Mouse (Mus musculus) embryonic facial prominence, embryonic 13.5 days (tissue): ENCODE data around the gene Klhl36. TPM values are rescaled to one million over a fixed set of nuclear protein-coding genes. Genes with fewer than 3 reads are reported as not detected.

Experiments used
- ATAC-seq: fragments of 200-750 bp; cut with Nextera tagmentation; 2 replicates; pipeline ENCODE4 v1.8.0; 2017; ENCODE audit warnings: low read depth; ENCODE audit not compliant: insufficient number of reproducible peaks, insufficient read depth, low FRiP score, low TSS enrichment
- H3K27ac ChIP-seq: fragments of 300-500 bp; sonication (generic); 2 replicates; pipeline ENCODE4 v1.5.1; 2015; ENCODE audit warnings: moderate library complexity, mild to moderate bottlenecking, inconsistent platforms
- H3K27me3 ChIP-seq: fragments of 300-500 bp; sonication (generic); 2 replicates; pipeline ENCODE4 v1.6.1; 2015; ENCODE audit warnings: mild to moderate bottlenecking, inconsistent platforms
- H3K36me3 ChIP-seq: fragments of 300-500 bp; sonication (generic); 2 replicates; pipeline ENCODE4 v1.6.1; 2015; ENCODE audit warnings: mild to moderate bottlenecking, inconsistent platforms
- H3K4me1 ChIP-seq: fragments of 300-500 bp; sonication (generic); 2 replicates; pipeline ENCODE4 v1.6.1; 2015; ENCODE audit warnings: inconsistent platforms
- H3K4me2 ChIP-seq: fragments of 300-500 bp; sonication (generic); 2 replicates; pipeline ENCODE4 v1.6.1; 2015; ENCODE audit warnings: moderate library complexity, mild to moderate bottlenecking, inconsistent platforms
- H3K4me3 ChIP-seq: fragments of 300-500 bp; sonication (generic); 2 replicates; pipeline ENCODE4 v1.5.1; 2015; ENCODE audit warnings: mild to moderate bottlenecking, inconsistent platforms
- H3K9ac ChIP-seq: fragments of 300-500 bp; sonication (generic); 2 replicates; pipeline ENCODE4 v1.6.1; 2015; ENCODE audit warnings: mild to moderate bottlenecking, inconsistent platforms
- H3K9me3 ChIP-seq: fragments of 300-500 bp; sonication (generic); 2 replicates; pipeline ENCODE4 v1.6.1; 2016; ENCODE audit warnings: inconsistent platforms
- WGBS: fragments of 180-500 bp; shearing (Covaris S2); methylation state at CpG from one replicate; pipeline ENCODE4 v1.1.7; 2015; ENCODE audit warnings: mixed read lengths; 5-methylcytosine and 5-hydroxymethylcytosine counted together
- polyA plus RNA-seq: library from polyadenylated mRNA; unstranded; fragments of >200 nt; fragmentation: Nextera tagmentation; extraction: Ambion mirVana; gene quantifications from 2 replicates; pipeline ENCODE4 v1.2.1, GENCODE M21; 2015

Gene Klhl36
- polyA plus RNA-seq, 1 experiment from 2014 or later: 8.4 TPM

DNA sequence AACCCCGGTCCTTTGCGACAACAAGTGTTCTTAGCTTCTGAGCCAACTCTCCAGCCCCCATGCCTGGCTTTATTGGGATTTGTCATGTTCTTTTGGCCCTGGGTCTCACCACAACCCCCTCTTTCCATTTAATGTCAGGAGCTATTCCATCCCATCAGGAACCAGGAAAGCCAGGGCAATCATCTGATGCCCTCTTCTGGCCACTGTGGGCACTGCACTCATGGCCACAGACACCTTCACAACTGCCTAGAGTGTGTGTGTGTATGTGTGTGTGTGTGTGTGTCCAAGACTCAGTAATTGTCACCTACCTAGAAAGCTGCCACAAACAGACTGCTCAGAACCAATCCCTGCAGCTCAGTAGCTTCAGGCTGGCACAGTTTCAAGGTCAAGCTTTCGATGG, 25.1 kb downstream of the Klhl36 start:
- Histone ChIP-seq H3K9me3 (no peaks in the 10 kb centered on the region), H3K4me1 (peaks cover 6% of the 10 kb centered on the region; the same call in 1 of the 2 replicates), H3K4me2 (no peak overlapping the region), H3K4me3 (no peak overlapping the region), H3K36me3 (no peaks in the 10 kb centered on the region), H3K27ac (no peak overlapping the region), H3K27me3 (peaks cover 17% of the 10 kb centered on the region), H3K9ac (no peak overlapping the region)
- WGBS: 95% methylated on average over 3 of the region's 3 CpGs
- no peak for ATAC-seq

DNA sequence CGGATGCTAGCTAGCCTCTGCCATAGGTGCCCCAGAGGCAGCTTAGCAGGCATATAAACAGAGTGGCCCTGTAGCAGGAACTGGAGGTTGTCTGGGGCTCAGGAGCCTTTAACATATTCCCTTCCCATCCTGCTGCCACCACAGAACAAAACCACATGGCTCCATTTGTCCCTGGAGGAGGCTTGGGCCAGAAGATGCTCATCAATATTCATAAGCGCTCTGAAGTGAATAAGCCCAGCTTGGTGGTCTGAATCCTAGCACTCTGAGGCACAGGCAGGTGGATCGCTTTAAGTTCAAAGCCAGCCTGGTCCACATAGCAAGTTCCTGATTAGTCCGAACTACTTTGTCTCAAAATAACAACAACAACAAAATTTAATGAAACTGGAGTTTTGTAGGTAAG, 25.9 kb downstream of the Klhl36 start:
- ATAC-seq: no peak
- Histone ChIP-seq H3K27ac (no peak overlapping the region), H3K36me3 (no peaks in the 10 kb centered on the region), H3K4me1 (peaks cover 6% of the 10 kb centered on the region; the same call in 1 of the 2 replicates), H3K9ac (no peak overlapping the region), H3K27me3 (peaks cover 16% of the 10 kb centered on the region), H3K4me2 (no peak overlapping the region), H3K4me3 (no peak overlapping the region), H3K9me3 (no peaks in the 10 kb centered on the region)
- 57% methylated on average over 4 of the region's 4 CpGs for WGBS

DNA sequence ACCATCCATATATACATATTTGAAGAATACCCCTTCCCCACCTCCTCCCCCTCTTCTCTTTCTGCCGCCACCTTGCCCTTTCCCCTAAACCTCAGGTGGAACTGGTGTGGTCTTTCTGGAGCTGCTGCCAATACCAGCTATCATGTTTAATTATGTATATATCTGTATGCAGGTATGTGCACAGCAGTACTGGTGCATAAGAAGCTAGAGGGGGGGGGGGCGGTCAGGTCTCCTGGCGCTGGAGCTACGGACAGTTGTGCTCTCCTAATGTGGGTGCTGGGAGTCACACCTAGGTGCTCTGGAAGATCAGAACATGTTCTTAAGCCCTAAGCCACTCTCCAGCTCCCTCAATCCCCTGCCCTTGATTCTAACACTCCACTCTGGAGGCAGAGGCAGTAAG, 35.0 kb downstream of the Klhl36 start:
- Histone ChIP-seq H3K36me3 (no peaks in the 10 kb centered on the region), H3K4me3 (no peak overlapping the region), H3K27ac (no peak overlapping the region), H3K4me1 (peaks cover 4% of the 10 kb centered on the region; the same call in 1 of the 2 replicates), H3K9ac (no peak overlapping the region), H3K27me3 (peaks cover 29% of the 10 kb centered on the region), H3K9me3 (no peaks in the 10 kb centered on the region), H3K4me2 (no peak overlapping the region)
- no peak for ATAC-seq
- 79% methylated on average over 4 of the region's 4 CpGs for WGBS

DNA sequence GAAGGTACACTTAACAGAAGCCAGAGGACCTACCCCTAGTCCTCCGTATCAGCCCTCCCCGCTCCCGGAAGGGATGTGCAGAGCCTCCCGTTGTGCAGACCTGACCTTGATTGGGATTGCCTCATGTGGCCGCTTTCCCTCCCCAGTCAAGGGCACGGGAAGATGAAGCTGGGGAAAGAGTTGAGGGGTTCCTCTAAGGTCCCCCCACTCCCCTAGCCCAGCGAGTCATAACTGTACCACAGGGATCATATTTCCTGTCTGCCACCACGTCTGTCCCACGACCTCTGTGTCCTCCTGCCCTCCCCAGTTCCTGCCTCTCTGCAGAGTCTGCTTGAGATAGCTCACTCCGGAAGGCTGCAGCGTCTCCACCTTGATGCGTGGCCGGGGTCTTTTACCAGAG, 35.9 kb downstream of the Klhl36 start:
- no peaks in the 10 kb centered on the region for H3K9me3 ChIP-seq
- no peak overlapping the region for H3K4me3 ChIP-seq
- H3K4me1 ChIP-seq: peaks cover 4% of the 10 kb centered on the region; the same call in 1 of the 2 replicates
- H3K9ac ChIP-seq: no peak overlapping the region
- H3K36me3 ChIP-seq: no peaks in the 10 kb centered on the region
- peaks cover 29% of the 10 kb centered on the region for H3K27me3 ChIP-seq
- no peak overlapping the region for H3K4me2 ChIP-seq
- 20% methylated on average over 13 of the region's 13 CpGs for WGBS
- no peak overlapping the region for H3K27ac ChIP-seq
- no peak for ATAC-seq

DNA sequence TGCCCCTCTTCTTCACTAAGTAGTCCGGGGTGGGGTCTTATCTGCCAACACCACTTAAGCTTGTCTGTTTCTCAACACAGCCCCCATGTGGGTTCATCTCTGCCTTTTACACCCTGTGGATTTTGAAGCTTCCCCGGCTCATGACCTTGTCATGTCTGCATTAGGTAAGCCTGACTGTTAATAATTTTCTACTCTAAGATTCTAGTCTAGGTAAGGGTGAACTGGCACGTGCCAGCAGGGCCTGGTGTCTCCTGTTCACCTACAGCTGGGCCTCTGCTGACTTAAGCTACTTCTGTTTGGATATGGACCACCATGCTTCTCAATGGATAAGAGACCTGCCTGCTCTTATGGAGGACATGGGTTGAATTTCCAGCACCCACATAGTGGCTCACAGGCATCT, 39.3 kb downstream of the Klhl36 start:
- Histone ChIP-seq H3K27ac (no peak overlapping the region), H3K4me3 (no peak overlapping the region), H3K27me3 (peaks cover 29% of the 10 kb centered on the region), H3K4me1 (peaks cover 4% of the 10 kb centered on the region; the same call in 1 of the 2 replicates), H3K9me3 (no peaks in the 10 kb centered on the region), H3K9ac (no peak overlapping the region), H3K36me3 (no peaks in the 10 kb centered on the region), H3K4me2 (no peak overlapping the region)
- no peak for ATAC-seq
- 75% methylated on average over 3 of the region's 3 CpGs for WGBS

DNA sequence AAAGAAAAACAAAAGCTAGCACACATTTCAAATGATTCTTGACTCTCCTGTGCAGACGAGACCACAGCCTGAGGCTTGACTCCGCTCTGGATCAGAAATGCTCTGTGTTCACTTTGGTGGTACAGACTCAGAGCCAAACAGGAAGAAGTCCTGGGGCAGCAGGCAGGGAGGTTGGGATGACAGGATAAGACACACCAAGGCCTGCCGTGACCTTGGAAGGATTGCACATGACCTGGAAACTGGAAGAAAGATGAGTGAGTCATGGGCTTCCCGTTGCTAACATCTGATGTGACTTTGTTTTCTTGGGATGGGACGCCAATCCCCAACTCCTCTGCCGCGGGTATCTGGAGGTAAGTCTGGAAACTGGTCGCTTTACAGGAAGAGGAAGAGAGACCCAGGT, 39.9 kb downstream of the Klhl36 start:
- WGBS: 59% methylated on average over 8 of the region's 8 CpGs

DNA sequence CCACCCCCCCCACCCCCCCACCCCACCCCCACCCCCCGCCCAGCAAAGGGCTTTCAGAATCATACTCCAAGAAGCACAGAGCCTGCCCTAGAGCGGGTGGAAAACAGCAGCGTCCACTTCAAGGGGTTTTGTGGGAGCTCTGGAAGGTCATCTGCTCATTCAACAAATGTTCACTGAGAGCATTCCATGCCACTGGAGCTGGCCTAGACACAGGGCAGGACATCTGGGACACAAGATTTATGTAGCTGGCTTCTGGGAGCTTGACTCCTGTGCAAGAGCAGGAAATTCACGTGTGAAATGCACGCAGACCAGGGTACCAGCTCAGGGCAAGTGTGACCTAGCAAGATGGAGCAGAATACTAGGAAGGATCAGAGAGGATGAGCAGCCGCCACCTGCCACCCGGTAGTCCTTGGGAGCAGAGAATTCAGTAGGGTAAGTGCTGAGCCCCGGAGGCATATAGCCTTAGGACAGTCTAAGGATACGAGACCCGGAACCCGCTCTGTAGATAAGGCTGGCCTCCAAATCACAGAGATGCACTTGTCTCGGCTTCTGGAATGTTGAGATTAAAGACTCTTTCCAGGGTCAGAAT, 42.4 kb downstream of the Klhl36 start:
- Histone ChIP-seq H3K4me3 (no peak overlapping the region), H3K36me3 (no peaks in the 10 kb centered on the region), H3K9me3 (no peaks in the 10 kb centered on the region), H3K9ac (no peak overlapping the region), H3K4me1 (no peaks in the 10 kb centered on the region), H3K4me2 (no peak overlapping the region), H3K27ac (no peak overlapping the region), H3K27me3 (peaks cover 6% of the 10 kb centered on the region)
- WGBS: 49% methylated on average over 12 of the region's 12 CpGs
- ATAC-seq: no peak

More for the DNA sequence above, 39.9 kb downstream of the Klhl36 start:
- Histone ChIP-seq H3K27ac (no peak overlapping the region), H3K4me3 (no peak overlapping the region), H3K9me3 (no peaks in the 10 kb centered on the region), H3K4me1 (peaks cover 4% of the 10 kb centered on the region; the same call in 1 of the 2 replicates), H3K27me3 (peaks cover 28% of the 10 kb centered on the region), H3K36me3 (no peaks in the 10 kb centered on the region), H3K9ac (no peak overlapping the region), H3K4me2 (no peak overlapping the region)
- no peak for ATAC-seq

DNA sequence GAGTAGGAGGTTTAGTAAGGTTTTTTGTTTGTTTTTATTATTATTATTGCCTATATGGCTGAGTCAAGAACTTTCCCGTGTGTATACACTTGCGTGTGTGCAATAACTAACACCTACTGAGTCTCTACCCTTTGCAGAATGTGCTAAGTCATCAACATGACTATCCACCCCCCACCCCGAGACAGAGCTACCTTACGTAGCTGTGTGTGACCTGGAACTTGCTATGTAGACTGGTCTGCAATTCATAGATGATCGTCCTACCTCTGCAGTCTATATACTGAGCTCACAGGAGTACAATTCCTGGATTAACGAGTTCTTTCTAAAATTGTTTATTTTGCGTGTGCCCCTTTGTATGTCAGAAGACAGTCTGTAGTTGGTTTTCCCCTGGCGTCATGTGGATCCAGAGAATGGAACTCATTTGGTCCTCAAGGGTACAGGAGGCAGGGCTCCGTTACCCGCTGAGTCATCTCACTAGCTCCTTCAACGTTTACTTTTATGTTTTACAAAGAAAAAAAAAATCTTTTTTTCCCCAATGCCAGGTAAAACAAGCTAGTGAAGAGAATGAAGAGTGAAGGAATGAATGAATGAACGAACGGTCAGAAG, 48.0 kb downstream of the Klhl36 start, which contains the start of gene Usp10:
Usp10 (plus strand) TSS at position 417 of the 603 bp plus-strand sequence.
- Histone ChIP-seq H3K27ac (peak within 1 kb of the TSS; percentile 93), H3K4me3 (peak within 1 kb of the TSS; percentile 81), H3K27me3 (peaks cover 5% of the 10 kb centered on the region; the same call in 1 of the 2 replicates), H3K36me3 (no peaks in the 10 kb centered on the region), H3K9ac (peak within 1 kb of the TSS; percentile 95), H3K4me2 (peak within 1 kb of the TSS; percentile 93), H3K9me3 (no peaks in the 10 kb centered on the region), H3K4me1 (peaks cover 39% of the 10 kb centered on the region)
- no peak for ATAC-seq
- WGBS: 28% methylated on average over 13 of the region's 13 CpGs

DNA sequence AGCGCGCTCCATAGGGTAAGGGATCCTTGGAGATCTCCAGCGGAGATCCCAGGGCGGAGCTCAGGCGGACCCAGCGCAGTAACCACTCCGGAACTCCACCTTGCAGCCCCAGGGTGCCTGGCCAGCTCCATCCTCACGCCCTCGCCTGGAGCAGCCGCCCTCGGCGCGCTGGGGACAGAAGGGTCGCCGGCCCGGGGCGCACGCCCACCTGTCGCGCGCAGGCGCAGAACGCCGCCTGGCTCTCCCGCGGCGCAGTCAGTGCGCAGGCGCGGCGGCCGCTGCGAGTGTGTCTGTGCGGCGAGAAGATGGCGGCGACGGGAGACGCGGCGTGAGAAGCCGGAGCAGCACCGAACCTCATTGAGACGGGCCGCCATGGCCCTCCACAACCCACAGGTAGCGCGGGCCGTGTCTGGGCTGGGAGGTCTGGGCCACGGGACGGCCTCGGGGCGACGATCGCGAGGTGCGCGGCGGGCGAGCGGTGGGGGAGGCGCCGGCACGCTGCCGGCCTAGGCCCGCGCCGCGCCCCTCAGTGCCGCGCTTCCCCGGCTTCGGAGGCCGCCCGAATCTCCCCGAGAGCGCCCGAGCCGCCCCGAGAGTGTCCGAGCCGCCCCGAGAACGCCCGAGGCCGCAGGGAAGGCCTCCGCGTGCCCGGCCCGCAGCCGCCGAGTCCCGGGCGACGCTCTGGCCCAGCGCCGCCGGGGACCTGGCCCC, 48.6 kb downstream of the Klhl36 start, which contains the start of gene Gm20388:
Gm20388 (plus strand) TSS at position 295 of the 711 bp plus-strand sequence.
- Histone ChIP-seq H3K9ac (peak within 1 kb of the TSS; percentile 95), H3K4me2 (peak within 1 kb of the TSS; percentile 93), H3K36me3 (no peaks in the 10 kb centered on the region), H3K4me3 (peak within 1 kb of the TSS; percentile 81), H3K27me3 (peaks cover 5% of the 10 kb centered on the region; the same call in 1 of the 2 replicates), H3K4me1 (peaks cover 42% of the 10 kb centered on the region), H3K9me3 (no peaks in the 10 kb centered on the region), H3K27ac (peak within 1 kb of the TSS; percentile 93)
- ATAC-seq: peak; percentile 89
- under 1% methylated on average over 83 of the region's 97 CpGs for WGBS

DNA sequence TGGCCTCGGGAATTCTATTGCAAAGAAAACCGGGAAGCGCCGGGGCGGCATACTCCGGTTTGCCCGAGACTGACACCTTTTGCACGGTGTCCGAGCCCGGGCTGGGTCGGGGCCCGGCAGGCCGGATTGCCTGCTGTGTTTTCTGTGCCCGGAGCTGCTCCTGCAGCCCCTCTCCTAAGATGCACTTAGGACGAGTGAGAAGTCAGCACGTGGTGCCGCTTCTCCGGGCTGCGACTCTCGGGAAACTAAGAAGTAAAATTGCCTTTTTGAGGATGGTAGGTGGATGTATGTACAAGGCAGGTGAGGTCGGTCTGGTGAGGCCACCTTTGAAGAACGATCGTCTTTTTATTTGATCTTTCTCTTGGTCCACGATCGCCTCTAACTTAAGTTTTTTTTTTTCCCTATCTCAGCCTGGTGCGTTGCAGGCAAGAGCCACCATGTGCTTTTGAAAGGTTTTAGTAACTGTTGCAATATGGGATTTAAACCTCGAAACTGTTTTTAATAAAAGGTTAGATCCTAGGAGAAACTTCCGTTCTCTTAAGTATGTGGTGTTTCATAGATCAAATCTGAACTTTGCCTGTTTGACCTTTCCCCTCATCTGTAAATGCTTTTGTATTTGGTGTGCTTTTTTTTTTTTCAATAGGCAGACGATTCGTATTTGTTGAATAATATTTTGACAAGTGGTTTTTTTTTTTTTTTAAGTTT, 49.3 kb downstream of the Klhl36 start:
- peak overlapping the region; percentile 81 for H3K4me3 ChIP-seq
- ATAC-seq: 0 out of 2 replicates have a peak, but pooled peaks have one; percentile 26
- H3K27me3 ChIP-seq: peaks cover 5% of the 10 kb centered on the region; the same call in 1 of the 2 replicates
- H3K4me2 ChIP-seq: peak overlapping the region; percentile 93
- H3K27ac ChIP-seq: peak overlapping the region; percentile 93
- H3K36me3 ChIP-seq: no peaks in the 10 kb centered on the region
- peak overlapping the region; percentile 95 for H3K9ac ChIP-seq
- H3K9me3 ChIP-seq: no peaks in the 10 kb centered on the region
- WGBS: under 1% methylated on average over 30 of the region's 30 CpGs
- peaks cover 48% of the 10 kb centered on the region for H3K4me1 ChIP-seq

DNA sequence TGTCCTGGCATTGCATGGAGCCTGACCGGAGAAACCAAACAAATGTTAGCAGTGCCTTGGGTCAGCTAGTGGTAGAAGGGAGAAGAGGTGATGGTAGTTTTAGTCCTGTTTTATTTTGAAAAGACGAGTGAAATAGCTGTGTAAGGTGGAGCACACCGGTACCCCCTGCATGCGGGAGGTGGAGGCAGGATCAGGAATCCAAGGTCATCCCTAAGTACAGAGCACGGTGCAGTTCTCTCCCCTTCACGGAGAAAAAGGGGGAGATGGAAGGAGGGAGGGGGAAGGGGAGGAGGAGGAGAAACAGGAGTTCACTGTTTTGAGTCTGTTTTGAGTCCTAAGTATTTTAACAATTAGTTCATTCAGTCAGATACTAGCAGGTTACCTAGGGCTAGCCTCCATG, 50.6 kb downstream of the Klhl36 start:
- Histone ChIP-seq H3K36me3 (no peaks in the 10 kb centered on the region), H3K27me3 (peaks cover 5% of the 10 kb centered on the region; the same call in 1 of the 2 replicates), H3K4me1 (peaks cover 58% of the 10 kb centered on the region), H3K27ac (no peak overlapping the region), H3K9me3 (no peaks in the 10 kb centered on the region), H3K9ac (peak overlapping the region; percentile 49; the same call in 1 of the 2 replicates), H3K4me2 (peak overlapping the region; percentile 93), H3K4me3 (peak overlapping the region; percentile 81)
- 52% methylated on average over 6 of the region's 6 CpGs for WGBS
- ATAC-seq: no peak
